Mouse (Mus musculus) gastrocnemius, adult 18-20 months (tissue): ENCODE measurements around the gene Rnf2. TPM values are rescaled to one million over a fixed set of nuclear protein-coding genes. Genes with fewer than 3 reads are reported as not detected.

Source experiments
- microRNA-seq: library from miRNA; unstranded; fragments of <30 nt; microRNA quantifications from one replicate; pipeline ENCODE4 v1.2.0, GENCODE M21; 2021
- total RNA-seq, 2 experiments: library from RNA; stranded (reverse); gene quantifications; 2 replicates each; pipeline ENCODE4 v1.2.3; 2021

The Rnf2 gene
- total RNA-seq, 2 experiments from 2014 or later = 12.4 to 16.9 TPM

Small RNA genes within 50 kb of the gene (microRNA-seq; reads per million reads assigned to microRNA genes)
- gene Mir7682 = not detected

Other genes with a start within 250 kb of the Rnf2 start
- gene Ivns1abp, start 156.5 kb downstream of the Rnf2 start, total RNA-seq = 100 to 1,000 TPM; 113 to 161 TPM
- 1 to 10 TPM; 7.5 to 9.0 TPM for gene Swt1, start 72.5 kb downstream of the Rnf2 start, total RNA-seq
- gene Trmt1l, start 72.4 kb downstream of the Rnf2 start, total RNA-seq = 10 to 100 TPM; 15.1 to 16.0 TPM
- 10 to 100 TPM in 1 of 2 experiments, 1 to 10 TPM in 1; 9.1 to 12.0 TPM for gene Fam129a, start 70.2 kb upstream of the Rnf2 start, total RNA-seq